Mouse (Mus musculus): ENCODE data around the gene Armh3. TPM values are rescaled to one million over a fixed set of nuclear protein-coding genes. Genes with fewer than 3 reads are reported as not detected.

Gene Armh3
- polyA plus RNA-seq, 1 experiment from 2014 or later = 18.8 TPM

DNA sequence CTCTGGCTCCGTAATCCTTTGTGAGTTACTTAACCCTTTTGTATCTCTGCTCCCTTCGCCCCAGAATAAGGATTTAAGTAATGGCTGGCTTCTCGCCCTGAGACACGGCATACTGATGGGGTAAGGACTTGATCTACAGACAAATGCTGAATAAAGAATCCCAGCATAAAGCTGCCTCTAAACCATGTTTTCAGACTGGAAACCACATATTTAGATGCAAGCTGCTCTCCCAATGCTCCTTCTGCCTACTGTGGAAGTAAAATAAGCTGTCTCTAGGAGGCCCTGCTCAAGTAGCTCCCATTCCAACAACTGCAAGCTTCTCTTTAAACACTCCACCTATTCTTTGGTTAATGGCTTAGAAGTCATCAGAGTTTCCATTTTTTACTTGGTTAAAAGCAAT is 81.8 kb downstream of the Armh3 start:
- Histone ChIP-seq H3K9ac (no peak overlapping the region), H3K4me3 (replicated peaks) (no peak overlapping the region), H3K9me3 (replicated peaks) (no peaks in the 10 kb centered on the region), H3K36me3 (peaks cover 14% of the 10 kb centered on the region; the same call in 1 of the 2 replicates), H3K4me1 (no peaks in the 10 kb centered on the region), H3K27ac (no peak overlapping the region), H3K4me2 (no peak overlapping the region), H3K27me3 (no peaks in the 10 kb centered on the region)
- WGBS = 87% methylated on average over 4 of the region's 4 CpGs
- ATAC-seq (replicated peaks; ENCODE audit: low FRiP score) = no peak

DNA sequence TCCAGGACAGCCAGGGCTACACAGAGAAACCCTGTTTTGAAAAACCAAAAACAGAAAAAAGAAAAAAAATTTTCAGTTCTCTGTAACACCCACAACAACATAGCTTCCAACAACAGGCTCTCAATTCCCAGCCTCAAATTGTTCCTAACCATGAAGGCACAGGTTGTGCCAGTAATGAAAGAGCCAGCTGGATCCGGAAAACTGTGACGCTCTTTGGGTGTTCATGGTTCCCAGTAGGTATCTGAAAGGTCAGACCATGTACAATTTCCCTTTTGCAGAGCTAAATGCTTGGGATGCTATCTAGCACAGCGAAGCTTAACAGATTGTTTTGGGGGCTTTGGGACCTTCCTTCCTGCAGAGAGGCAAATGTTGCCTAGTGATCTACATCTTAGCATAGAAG is 82.3 kb downstream of the Armh3 start:
- WGBS = 89% methylated on average over 3 of the region's 3 CpGs
- Histone ChIP-seq H3K4me2 (no peak overlapping the region), H3K27me3 (no peaks in the 10 kb centered on the region), H3K4me3 (replicated peaks) (no peak overlapping the region), H3K4me1 (no peaks in the 10 kb centered on the region), H3K36me3 (peaks cover 10% of the 10 kb centered on the region; the same call in 1 of the 2 replicates), H3K9me3 (replicated peaks) (no peaks in the 10 kb centered on the region), H3K27ac (no peak overlapping the region), H3K9ac (no peak overlapping the region)
- no peak for ATAC-seq (replicated peaks; ENCODE audit: low FRiP score)

DNA sequence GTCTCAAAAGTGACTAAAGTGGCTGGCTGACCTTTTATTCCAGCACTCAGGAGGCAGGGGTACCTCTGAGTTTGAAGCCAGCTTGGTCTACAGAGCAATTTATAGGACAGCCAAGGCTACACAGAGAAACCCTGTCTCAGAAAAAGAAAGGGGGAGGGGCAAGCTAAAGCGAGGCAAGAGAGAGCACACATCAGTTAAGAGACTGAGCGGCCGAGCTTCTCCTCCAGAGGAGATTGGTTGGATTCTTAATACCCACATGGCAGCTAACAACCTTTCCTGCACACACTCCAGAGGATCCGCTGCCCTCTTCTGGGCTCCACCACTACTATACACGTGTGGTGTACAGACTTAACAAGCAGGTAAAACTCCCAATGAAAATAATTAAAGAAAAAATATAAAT is 85.3 kb downstream of the Armh3 start:
- Histone ChIP-seq H3K36me3 (peaks cover 5% of the 10 kb centered on the region; the same call in 1 of the 2 replicates), H3K4me1 (no peaks in the 10 kb centered on the region), H3K27ac (no peak overlapping the region), H3K4me3 (replicated peaks) (no peak overlapping the region), H3K9ac (no peak overlapping the region), H3K9me3 (replicated peaks) (no peaks in the 10 kb centered on the region), H3K27me3 (no peaks in the 10 kb centered on the region), H3K4me2 (no peak overlapping the region)
- 53% methylated on average over 5 of the region's 5 CpGs for WGBS
- no peak for ATAC-seq (replicated peaks; ENCODE audit: low FRiP score)

DNA sequence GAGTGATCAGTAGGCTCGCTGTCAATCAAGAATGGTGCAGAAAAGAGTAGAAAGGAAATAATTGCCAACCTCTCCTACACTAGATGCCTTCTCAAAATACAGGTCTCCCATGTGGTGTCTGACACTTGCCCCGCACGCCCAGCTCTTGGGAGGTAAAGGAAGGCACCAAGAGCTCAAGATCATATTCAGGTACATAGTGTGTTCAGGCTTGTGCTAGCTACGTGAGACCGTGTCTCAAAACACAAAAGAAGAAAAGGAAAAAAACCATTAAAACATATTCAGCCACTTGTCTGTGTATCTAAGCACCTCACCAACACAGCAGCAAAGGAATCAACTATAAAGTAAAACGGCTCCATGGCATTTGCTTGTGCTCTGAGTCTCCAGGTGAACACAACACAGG is 85.9 kb downstream of the Armh3 start:
- Histone ChIP-seq H3K36me3 (peaks cover 8% of the 10 kb centered on the region), H3K4me2 (no peak overlapping the region), H3K27me3 (no peaks in the 10 kb centered on the region), H3K4me1 (no peaks in the 10 kb centered on the region), H3K27ac (no peak overlapping the region), H3K9ac (no peak overlapping the region), H3K4me3 (replicated peaks) (no peak overlapping the region), H3K9me3 (replicated peaks) (no peaks in the 10 kb centered on the region)
- WGBS = 90% methylated on average over 6 of the region's 6 CpGs
- no peak for ATAC-seq (replicated peaks; ENCODE audit: low FRiP score)

DNA sequence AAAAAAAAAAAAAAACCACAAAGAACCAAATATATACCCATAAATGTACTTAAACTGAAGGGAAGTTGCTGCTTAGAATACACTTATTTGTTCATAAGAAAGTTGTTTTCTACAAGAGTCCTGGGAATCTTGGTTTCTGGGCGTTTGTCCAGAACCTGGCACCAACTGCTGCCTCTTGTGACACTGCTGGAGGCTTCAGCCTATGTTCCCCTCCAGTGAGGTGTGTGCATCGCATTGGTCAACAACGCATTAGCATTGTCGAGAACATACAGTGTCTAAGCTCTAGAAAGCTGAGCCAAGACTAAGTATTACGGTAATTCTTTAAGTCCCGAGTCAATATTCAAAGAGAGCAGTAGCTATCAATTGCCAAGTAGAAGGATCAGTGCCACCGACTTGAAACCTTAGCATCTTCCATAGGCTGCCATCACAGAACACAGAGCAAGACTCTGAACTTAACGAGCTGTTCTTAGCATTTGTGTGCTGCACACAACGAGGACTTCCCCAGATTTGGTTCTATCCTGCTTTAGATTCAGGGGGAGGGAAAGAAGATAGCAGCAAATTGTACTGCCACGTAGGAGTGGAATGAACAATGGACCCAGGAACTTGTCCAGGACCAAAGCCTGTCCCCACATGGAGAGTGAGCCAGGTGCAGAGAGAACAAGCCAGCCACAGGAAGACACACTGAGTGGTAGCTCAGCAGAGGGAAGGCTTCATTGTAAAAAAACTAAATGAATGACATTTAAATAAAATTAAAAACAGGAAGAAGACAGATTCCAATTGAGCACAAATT is 86.9 kb downstream of the Armh3 start:
- peaks cover 11% of the 10 kb centered on the region; the same call in 1 of the 2 replicates for H3K36me3 ChIP-seq
- H3K4me1 ChIP-seq = no peaks in the 10 kb centered on the region
- no peaks in the 10 kb centered on the region for H3K9me3 ChIP-seq (replicated peaks)
- H3K4me2 ChIP-seq = no peak overlapping the region
- ATAC-seq (replicated peaks; ENCODE audit: low FRiP score) = no peak
- no peaks in the 10 kb centered on the region for H3K27me3 ChIP-seq
- no peak overlapping the region for H3K4me3 ChIP-seq (replicated peaks)
- no peak overlapping the region for H3K9ac ChIP-seq
- 89% methylated on average over 10 of the region's 10 CpGs for WGBS
- H3K27ac ChIP-seq = no peak overlapping the region

DNA sequence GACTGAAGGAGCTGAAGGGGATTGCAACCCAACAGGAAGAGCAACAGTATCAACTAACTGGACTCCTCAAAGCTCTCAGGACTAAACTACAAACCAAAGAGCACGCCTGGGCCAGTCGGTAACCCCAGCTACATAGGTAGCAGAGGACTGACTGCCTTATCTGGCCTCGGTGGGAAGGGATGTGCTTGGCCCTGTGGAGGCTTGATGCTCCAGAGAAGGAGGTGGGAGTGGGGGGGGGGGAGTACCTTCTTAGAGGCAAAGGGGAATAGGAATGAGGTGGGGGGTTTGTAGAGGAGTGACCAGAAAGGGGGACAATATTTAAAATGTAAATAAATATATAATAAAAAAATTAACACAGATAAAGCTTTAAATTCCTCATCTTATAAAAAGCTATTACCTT is 90.0 kb downstream of the Armh3 start:
- H3K4me1 ChIP-seq = no peaks in the 10 kb centered on the region
- WGBS = 90% methylated on average over 3 of the region's 3 CpGs
- no peak overlapping the region for H3K4me2 ChIP-seq
- no peaks in the 10 kb centered on the region for H3K9me3 ChIP-seq (replicated peaks)
- no peak overlapping the region for H3K4me3 ChIP-seq (replicated peaks)
- no peak for ATAC-seq (replicated peaks; ENCODE audit: low FRiP score)
- H3K36me3 ChIP-seq = peaks cover 6% of the 10 kb centered on the region; the same call in 1 of the 2 replicates
- no peak overlapping the region for H3K27ac ChIP-seq
- H3K9ac ChIP-seq = no peak overlapping the region
- H3K27me3 ChIP-seq = no peaks in the 10 kb centered on the region

DNA sequence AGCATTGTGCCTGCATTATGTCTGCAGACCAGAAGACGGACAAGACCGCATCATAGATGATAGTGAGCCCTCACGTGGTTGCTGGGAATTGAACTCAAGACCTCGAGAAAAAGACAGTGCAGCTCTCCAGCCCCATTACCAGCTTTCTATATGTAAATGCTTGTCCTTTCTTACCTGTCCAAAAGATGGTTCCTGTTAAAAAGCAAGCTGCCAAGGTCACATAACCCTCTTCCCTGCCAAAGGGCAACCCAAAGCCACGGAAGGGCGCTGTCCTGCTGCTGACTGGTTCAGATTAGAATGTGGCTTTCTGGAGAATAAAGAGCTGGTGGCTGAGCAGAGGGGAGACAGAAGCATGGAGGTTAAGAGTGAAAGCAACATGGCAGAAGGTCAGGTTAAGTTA is 90.9 kb downstream of the Armh3 start:
- H3K4me2 ChIP-seq = no peak overlapping the region
- WGBS = 93% methylated on average over 6 of the region's 6 CpGs
- H3K9ac ChIP-seq = no peak overlapping the region
- no peak overlapping the region for H3K4me3 ChIP-seq (replicated peaks)
- no peak overlapping the region for H3K27ac ChIP-seq
- no peaks in the 10 kb centered on the region for H3K4me1 ChIP-seq
- ATAC-seq (replicated peaks; ENCODE audit: low FRiP score) = no peak
- no peaks in the 10 kb centered on the region for H3K27me3 ChIP-seq
- H3K36me3 ChIP-seq = peaks cover 6% of the 10 kb centered on the region; the same call in 1 of the 2 replicates
- no peaks in the 10 kb centered on the region for H3K9me3 ChIP-seq (replicated peaks)

DNA sequence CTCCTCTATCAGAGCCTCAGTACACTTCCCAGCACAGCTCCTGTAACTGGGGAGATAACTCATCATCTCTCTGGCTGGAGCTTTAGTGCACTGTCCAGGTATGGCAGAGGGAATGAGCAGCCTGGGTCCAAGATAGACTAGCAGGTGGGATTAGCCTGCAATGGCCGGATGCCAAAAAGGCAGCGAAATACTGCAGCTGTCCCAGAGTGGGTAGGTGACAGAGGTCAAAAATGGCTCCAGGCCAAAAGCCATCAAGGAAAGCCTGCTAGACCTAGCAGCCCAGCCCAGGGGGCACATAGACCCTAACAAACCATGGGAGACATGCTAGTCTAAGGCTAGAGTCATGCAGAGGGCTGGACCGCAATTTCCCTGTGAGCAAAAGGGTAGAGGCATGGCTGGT is 94.4 kb downstream of the Armh3 start:
- no peak overlapping the region for H3K9ac ChIP-seq
- ATAC-seq (replicated peaks; ENCODE audit: low FRiP score) = no peak
- H3K4me3 ChIP-seq (replicated peaks) = no peak overlapping the region
- H3K4me1 ChIP-seq = no peaks in the 10 kb centered on the region
- H3K9me3 ChIP-seq (replicated peaks) = no peaks in the 10 kb centered on the region
- no peak overlapping the region for H3K4me2 ChIP-seq
- WGBS = 77% methylated on average over 3 of the region's 3 CpGs
- no peaks in the 10 kb centered on the region for H3K27me3 ChIP-seq
- peaks cover 9% of the 10 kb centered on the region; the same call in 1 of the 2 replicates for H3K36me3 ChIP-seq
- H3K27ac ChIP-seq = no peak overlapping the region

DNA sequence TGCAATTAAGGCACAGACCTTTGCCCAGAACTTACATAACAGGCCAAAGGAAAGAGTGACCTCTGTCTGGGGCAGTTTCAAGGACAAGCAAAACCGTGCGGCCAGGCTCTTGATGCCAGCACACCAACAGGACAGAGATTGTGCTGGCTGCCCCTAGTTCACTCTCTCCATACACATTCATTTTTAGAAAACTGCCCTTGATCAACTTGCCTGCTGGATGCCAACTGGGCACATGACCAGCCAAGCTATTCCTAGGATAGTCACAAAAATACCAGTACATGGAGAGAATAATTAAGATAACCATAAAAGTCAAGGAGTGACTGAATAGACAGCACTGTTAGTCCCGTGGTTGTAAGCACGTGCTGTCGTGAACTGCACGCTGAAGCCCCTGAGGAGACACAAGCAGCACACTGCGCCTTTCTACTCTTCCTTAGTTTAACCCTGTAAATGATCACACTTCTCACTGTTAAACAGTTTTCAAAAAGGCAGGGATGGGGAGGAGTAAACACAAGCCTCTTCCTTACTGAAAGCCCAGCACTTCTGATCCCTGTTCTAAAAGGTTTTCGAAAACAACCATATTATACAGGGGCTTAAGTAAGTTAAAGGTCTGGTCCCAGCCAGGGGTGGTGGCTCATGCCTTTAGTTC is 95.8 kb downstream of the Armh3 start:
- WGBS = 74% methylated on average over 8 of the region's 8 CpGs
- Histone ChIP-seq H3K9me3 (replicated peaks) (no peaks in the 10 kb centered on the region), H3K4me3 (replicated peaks) (no peak overlapping the region), H3K36me3 (peaks cover 12% of the 10 kb centered on the region; the same call in 1 of the 2 replicates), H3K4me1 (no peaks in the 10 kb centered on the region), H3K4me2 (no peak overlapping the region), H3K9ac (no peak overlapping the region), H3K27me3 (no peaks in the 10 kb centered on the region), H3K27ac (no peak overlapping the region)
- ATAC-seq (replicated peaks; ENCODE audit: low FRiP score) = no peak

DNA sequence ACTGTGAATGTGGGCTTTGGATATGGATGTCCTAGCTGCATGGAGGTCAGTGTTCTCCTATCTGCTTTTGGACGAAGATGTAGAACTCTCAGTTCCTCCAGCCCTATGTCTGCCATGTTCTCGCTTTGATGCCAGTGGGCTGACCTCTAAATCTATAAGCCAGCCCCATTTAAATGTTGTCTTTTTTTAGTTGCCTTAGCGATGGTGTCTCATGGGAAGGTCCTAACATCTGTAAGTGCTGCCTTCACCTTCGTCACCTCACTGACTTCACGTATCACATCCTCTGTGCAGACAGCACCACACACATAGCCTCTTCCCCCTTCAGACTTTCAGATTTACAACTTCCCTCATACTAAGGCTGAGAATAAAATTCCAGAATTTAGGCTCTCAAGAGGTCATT is 97.5 kb downstream of the Armh3 start:
- no peaks in the 10 kb centered on the region for H3K27me3 ChIP-seq
- no peak overlapping the region for H3K4me3 ChIP-seq (replicated peaks)
- no peak overlapping the region for H3K27ac ChIP-seq
- ATAC-seq (replicated peaks; ENCODE audit: low FRiP score) = no peak
- H3K9me3 ChIP-seq (replicated peaks) = no peaks in the 10 kb centered on the region
- no peak overlapping the region for H3K9ac ChIP-seq
- H3K4me2 ChIP-seq = no peak overlapping the region
- H3K36me3 ChIP-seq = 0 out of 2 replicates have a peak, but pooled peaks cover 7% of the 10 kb centered on the region
- peaks cover 10% of the 10 kb centered on the region for H3K4me1 ChIP-seq
- 85% methylated on average over 5 of the region's 5 CpGs for WGBS

DNA sequence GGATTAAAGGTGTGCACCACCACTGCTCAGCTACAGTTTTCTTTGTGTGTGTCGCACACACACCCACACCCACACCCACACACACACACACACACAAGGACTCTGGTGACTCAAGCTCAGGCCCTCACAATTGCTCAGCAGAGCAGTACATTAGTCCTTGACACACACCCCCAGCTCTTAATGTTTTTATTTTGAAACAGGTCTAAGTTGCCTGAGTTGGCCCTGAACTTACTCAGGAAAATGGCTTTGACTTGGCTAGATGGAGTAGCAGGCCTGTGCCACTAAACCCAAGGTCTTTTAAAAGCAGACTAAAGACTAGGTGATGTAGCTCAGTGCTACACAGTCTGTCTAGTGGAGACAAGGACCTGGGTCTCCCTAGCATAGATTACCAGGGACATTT is 102.6 kb downstream of the Armh3 start:
- Histone ChIP-seq H3K4me3 (replicated peaks) (no peak overlapping the region), H3K9ac (no peak overlapping the region), H3K4me2 (no peak overlapping the region), H3K9me3 (replicated peaks) (no peaks in the 10 kb centered on the region), H3K27ac (no peak overlapping the region), H3K27me3 (no peaks in the 10 kb centered on the region), H3K36me3 (peaks cover 14% of the 10 kb centered on the region; the same call in 1 of the 2 replicates), H3K4me1 (peaks cover 10% of the 10 kb centered on the region)
- ATAC-seq (replicated peaks; ENCODE audit: low FRiP score) = no peak
- 97% methylated on average over 1 of the region's 1 CpGs for WGBS

DNA sequence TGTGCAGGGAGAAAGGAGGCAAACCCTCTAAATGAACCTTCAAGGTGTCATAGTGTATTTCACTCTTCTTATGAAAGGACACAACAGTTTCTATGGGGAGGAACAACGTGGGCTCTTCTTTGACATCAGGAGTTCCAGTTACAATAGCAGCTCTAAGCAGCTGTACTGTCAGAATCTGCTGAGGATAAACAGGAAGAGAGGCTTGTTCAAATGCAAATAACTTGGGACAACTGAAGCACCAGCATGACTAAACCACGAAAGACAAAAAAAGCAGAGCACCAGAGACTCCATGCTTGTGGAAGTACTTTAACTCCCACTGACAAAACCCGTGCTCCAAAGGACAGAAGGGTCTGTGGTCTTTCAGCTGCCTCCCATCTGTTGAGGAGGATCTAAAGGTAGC is 116.2 kb downstream of the Armh3 start:
- WGBS = 61% methylated on average over 3 of the region's 3 CpGs
- H3K4me3 ChIP-seq (replicated peaks) = no peak overlapping the region

More for the DNA sequence above, 116.2 kb downstream of the Armh3 start:
- Histone ChIP-seq H3K27ac (no peak overlapping the region), H3K27me3 (no peaks in the 10 kb centered on the region), H3K36me3 (peaks cover 39% of the 10 kb centered on the region), H3K4me1 (no peaks in the 10 kb centered on the region), H3K9me3 (replicated peaks) (no peaks in the 10 kb centered on the region), H3K9ac (no peak overlapping the region), H3K4me2 (no peak overlapping the region)
- no peak for ATAC-seq (replicated peaks; ENCODE audit: low FRiP score)

Data from kidney, embryonic 15.5 days (tissue).